Mouse (Mus musculus) ES-E14 (cell line): ENCODE measurements around the gene Smchd1.

Experiments
- CHD2 ChIP-seq: IDR thresholded peaks from 2 replicates; pipeline ENCODE4 v1.6.1; 2014; ENCODE audit warnings: mild to moderate bottlenecking, low read depth, low read length, inconsistent platforms
- HCFC1 ChIP-seq: IDR thresholded peaks from 2 replicates; pipeline ENCODE4 v1.6.1; 2012; ENCODE audit warnings: low read length, inconsistent platforms, borderline replicate concordance; ENCODE audit not compliant: insufficient read depth
- ZC3H11A ChIP-seq: IDR thresholded peaks from 2 replicates; pipeline ENCODE4 v1.6.1; 2012; ENCODE audit warnings: low read depth, mild to moderate bottlenecking, inconsistent platforms, low read length, borderline replicate concordance

- TF ChIP-seq CHD2 (no peak), HCFC1 (no peak), ZC3H11A (no peak)
Measured at GRCm38 (mm10) chr17:71506832-71507231, 31.7 kb upstream of the Smchd1 start.
